Comparison of ENCODE assay signal across 8 mouse cellular contexts in the genomic region with DNA sequence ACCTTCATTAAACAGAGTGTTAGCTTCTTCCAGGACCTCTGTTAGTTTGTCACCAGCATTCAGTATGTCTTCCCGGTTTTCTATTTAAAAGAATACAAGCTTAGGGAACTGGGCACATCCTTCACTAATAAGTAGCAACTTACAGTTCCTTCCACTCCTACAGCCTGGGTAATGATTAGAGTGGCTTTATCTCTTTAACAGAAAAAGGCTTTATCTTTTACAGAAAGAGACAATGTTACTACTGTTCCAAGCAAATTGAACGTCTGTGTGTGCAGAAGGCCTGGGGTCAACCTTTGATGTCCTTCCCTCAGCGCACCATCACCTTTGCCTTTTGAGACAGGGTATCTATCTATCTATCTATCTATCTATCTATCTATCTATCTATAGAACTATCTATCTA. TPM values are rescaled to one million over a fixed set of nuclear protein-coding genes. Genes with fewer than 3 reads are reported as not detected.
A peak's percentile ranks its signal among the peaks of the same experiment; 100 is the strongest.
DNase-seq lines count a peak whose midpoint lies in the region; ATAC-seq and TF ChIP-seq lines count a peak whose summit lies in the region.

No protein-coding gene starts in this region.

- H3K36me3 ChIP-seq in heart, embryonic 13.5 days: peaks cover 46% of the 10 kb centered on the region
- H3K36me3 ChIP-seq in ES-Bruce4 (ENCODE audit: control insufficient read depth, insufficient read depth, low read length, poor library complexity, severe bottlenecking) (peaks cover 28% of the 10 kb centered on the region), macrophage (ENCODE audit: inconsistent target) (peaks cover 15% of the 10 kb centered on the region)
- peaks cover 47% of the 10 kb centered on the region for H3K36me3 ChIP-seq in hindbrain, embryonic 10.5 days

- peaks cover 37% of the 10 kb centered on the region for H3K79me2 ChIP-seq in macrophage (ENCODE audit: inconsistent target)

- peak overlapping the region; percentile 91 for H3K4me2 ChIP-seq in heart, embryonic 13.5 days

- 47% methylated on average over 3 of the region's 3 CpGs for WGBS in heart, embryonic 13.5 days
- 69% methylated on average over 3 of the region's 3 CpGs for WGBS in hindbrain, embryonic 10.5 days
- WGBS in macrophage (ENCODE audit: missing documents): 46% methylated on average over 3 of the region's 3 CpGs

- TF ChIP-seq EP300 in ES-Bruce4 (IDR thresholded peaks at IDR 0.05; ENCODE audit: insufficient read depth, low read depth, low read length): no peak

- intact Hi-C loops in heart, postnatal 14 days (cut with DNase I): no loop called here

- TF ChIP-seq CTCF in ES-Bruce4 (IDR thresholded peaks at IDR 0.05; ENCODE audit: low read depth, low read length): no peak

- H3K4me3 ChIP-seq in heart, embryonic 13.5 days: peak overlapping the region; percentile 95
- H3K4me3 ChIP-seq in ES-Bruce4 (ENCODE audit: low read depth, low read length) (peak overlapping the region; percentile 86), macrophage (ENCODE audit: inconsistent target) (peak overlapping the region; percentile 77)
- peak overlapping the region; percentile 80 for H3K4me3 ChIP-seq in hindbrain, embryonic 10.5 days

- H3K9ac ChIP-seq in heart, embryonic 13.5 days: peak overlapping the region; percentile 98
- peak overlapping the region; percentile 90 for H3K9ac ChIP-seq in ES-Bruce4 (ENCODE audit: low read depth, poor library complexity, severe bottlenecking)

- ATAC-seq in heart, embryonic 13.5 days (ENCODE audit: extremely low read depth, insufficient number of reproducible peaks, low FRiP score, low TSS enrichment): no peak

- TF ChIP-seq POLR2A in ES-Bruce4 (IDR thresholded peaks at IDR 0.05; ENCODE audit: insufficient read depth, low read length): no peak

- H3K27ac ChIP-seq in heart, embryonic 13.5 days (replicated peaks): peak overlapping the region; percentile 100
- peak overlapping the region; percentile 93 for H3K27ac ChIP-seq in ES-Bruce4 (ENCODE audit: insufficient read depth, low read length)
- H3K27ac ChIP-seq in hindbrain, embryonic 10.5 days: peak overlapping the region; percentile 99
- H3K27ac ChIP-seq in macrophage: no peak overlapping the region; the same call in 1 of the 2 replicates

- H3K27me3 ChIP-seq in heart, embryonic 13.5 days (replicated peaks): no peaks in the 10 kb centered on the region
- H3K27me3 ChIP-seq in ES-Bruce4 (ENCODE audit: control insufficient read depth, insufficient read depth, low read length, poor library complexity, severe bottlenecking): no peaks in the 10 kb centered on the region
- H3K27me3 ChIP-seq in hindbrain, embryonic 10.5 days (ENCODE audit: insufficient read depth, poor library complexity, severe bottlenecking): no peaks in the 10 kb centered on the region

- H3K4me1 ChIP-seq in heart, embryonic 13.5 days: peaks cover 23% of the 10 kb centered on the region
- H3K4me1 ChIP-seq in ES-Bruce4 (ENCODE audit: control insufficient read depth, insufficient read depth, low read length): peaks cover 2% of the 10 kb centered on the region
- H3K4me1 ChIP-seq in hindbrain, embryonic 10.5 days (replicated peaks): peaks cover 26% of the 10 kb centered on the region

- H3K9me3 ChIP-seq in heart, embryonic 13.5 days: no peaks in the 10 kb centered on the region
- H3K9me3 ChIP-seq in ES-Bruce4 (replicated peaks; ENCODE audit: control insufficient read depth, insufficient read depth, low read length, poor library complexity, severe bottlenecking): no peaks in the 10 kb centered on the region
- 0 out of 2 replicates have a peak, but pooled peaks cover 2% of the 10 kb centered on the region for H3K9me3 ChIP-seq in hindbrain, embryonic 10.5 days

- no peak for DNase-seq in heart, postnatal 14 days
- no peak for DNase-seq in hindbrain, embryonic 10.5 days (ENCODE audit: low spot score)
- no peak for DNase-seq in frontal cortex, postnatal 14 days (ENCODE audit: low spot score in 2 of 2)
- no peak for DNase-seq in cerebellum, postnatal 14 days
- no peak for DNase-seq in gastrocnemius, adult 18-20 months (ENCODE audit: low spot score)

RNA-seq across cellular contexts. Expression of a gene that starts 25.7 kb away (rescaled TPM):
- polyA plus RNA-seq in heart, embryonic 13.5 days (2015; fragmentation: Nextera tagmentation; extraction: Ambion mirVana): 49.6 and 59.6 TPM in 2 replicates
- total RNA-seq in heart, postnatal 14 days (2021): 10 to 100 TPM; 29.5 to 32.5 TPM
- polyA plus RNA-seq in ES-Bruce4 (2011; ENCODE audit: insufficient read depth, insufficient read length, low read depth, missing spikeins): 36.8 and 37.1 TPM in 2 replicates
- 58.0 and 62.5 TPM in 2 replicates for polyA plus RNA-seq in hindbrain, embryonic 10.5 days (2016; fragmentation: Nextera tagmentation; extraction: Ambion mirVana)
- total RNA-seq in macrophage (2018; cell fraction: chromatin; rRNA removed): 100 to 1,000 TPM in 10 of 26 experiments, 10 to 100 TPM in 16; 64.2 to 138 (median 96.6) TPM
- 10 to 100 TPM; 19.4 to 35.7 (median 26.8) TPM for total RNA-seq in macrophage (2018; cell fraction: cytosol; rRNA removed)
- total RNA-seq in macrophage (2018; cell fraction: nucleus; rRNA removed): 10 to 100 TPM; 27.9 to 97.4 (median 47.8) TPM
- polyA plus RNA-seq in macrophage (2018): 24.9 to 34.3 TPM (median 29.3 TPM) in 3 replicates
- total RNA-seq in gastrocnemius, adult 18-20 months (2021): 10 to 100 TPM; 37.1 to 39.8 TPM

RNA-seq across cellular contexts. Expression of a gene that starts 27.0 kb away (rescaled TPM):
- polyA plus RNA-seq in heart, embryonic 13.5 days (2015; fragmentation: Nextera tagmentation; extraction: Ambion mirVana): 124 and 134 TPM in 2 replicates
- 10 to 100 TPM; 44.3 to 44.4 TPM for total RNA-seq in heart, postnatal 14 days (2021)
- polyA plus RNA-seq in ES-Bruce4 (2011; ENCODE audit: insufficient read depth, insufficient read length, low read depth, missing spikeins): 152 and 161 TPM in 2 replicates
- 183 and 186 TPM in 2 replicates for polyA plus RNA-seq in hindbrain, embryonic 10.5 days (2016; fragmentation: Nextera tagmentation; extraction: Ambion mirVana)
- total RNA-seq in macrophage (2018; cell fraction: chromatin; rRNA removed): 10 to 100 TPM in 24 of 26 experiments, 1 to 10 TPM in 2; 7.3 to 85.4 (median 33.3) TPM
- 10 to 100 TPM; 19.3 to 38.0 (median 28.2) TPM for total RNA-seq in macrophage (2018; cell fraction: cytosol; rRNA removed)
- 10 to 100 TPM in 23 of 26 experiments, 1 to 10 TPM in 3; 8.0 to 48.5 (median 19.5) TPM for total RNA-seq in macrophage (2018; cell fraction: nucleus; rRNA removed)
- polyA plus RNA-seq in macrophage (2018): 35.5 to 54.7 TPM (median 44.5 TPM) in 3 replicates
- 10 to 100 TPM; 28.4 to 29.0 TPM for total RNA-seq in gastrocnemius, adult 18-20 months (2021)

RNA-seq across cellular contexts. Expression of a gene that starts 31.3 kb away (rescaled TPM):
- 40.6 and 42.5 TPM in 2 replicates for polyA plus RNA-seq in heart, embryonic 13.5 days (2015; fragmentation: Nextera tagmentation; extraction: Ambion mirVana)
- total RNA-seq in heart, postnatal 14 days (2021): 100 to 1,000 TPM; 316 to 336 TPM
- polyA plus RNA-seq in ES-Bruce4 (2011; ENCODE audit: insufficient read depth, insufficient read length, low read depth, missing spikeins): 80.9 and 98.7 TPM in 2 replicates
- 44.8 and 50.8 TPM in 2 replicates for polyA plus RNA-seq in hindbrain, embryonic 10.5 days (2016; fragmentation: Nextera tagmentation; extraction: Ambion mirVana)
- 10 to 100 TPM in 10 of 26 experiments, 1 to 10 TPM in 15, under 1 TPM in 1; 0.71 to 17.5 (median 7.0) TPM for total RNA-seq in macrophage (2018; cell fraction: chromatin; rRNA removed)
- total RNA-seq in macrophage (2018; cell fraction: cytosol; rRNA removed): 1 to 10 TPM; 1.1 to 6.8 (median 3.5) TPM
- 10 to 100 TPM in 6 of 26 experiments, 1 to 10 TPM in 19, under 1 TPM in 1; 0.69 to 12.8 (median 3.7) TPM for total RNA-seq in macrophage (2018; cell fraction: nucleus; rRNA removed)
- polyA plus RNA-seq in macrophage (2018): 3.0 to 6.8 TPM (median 3.3 TPM) in 3 replicates
- 100 to 1,000 TPM; 414 to 460 TPM for total RNA-seq in gastrocnemius, adult 18-20 months (2021)
